Mouse (Mus musculus): Measurements from ENCODE around the gene Ube2s. TPM values are rescaled to one million over a fixed set of nuclear protein-coding genes. Genes with fewer than 3 reads are reported as not detected.

The Ube2s gene
- polyA plus RNA-seq (2017; shearing (Covaris generic)), result 295 TPM

DNA sequence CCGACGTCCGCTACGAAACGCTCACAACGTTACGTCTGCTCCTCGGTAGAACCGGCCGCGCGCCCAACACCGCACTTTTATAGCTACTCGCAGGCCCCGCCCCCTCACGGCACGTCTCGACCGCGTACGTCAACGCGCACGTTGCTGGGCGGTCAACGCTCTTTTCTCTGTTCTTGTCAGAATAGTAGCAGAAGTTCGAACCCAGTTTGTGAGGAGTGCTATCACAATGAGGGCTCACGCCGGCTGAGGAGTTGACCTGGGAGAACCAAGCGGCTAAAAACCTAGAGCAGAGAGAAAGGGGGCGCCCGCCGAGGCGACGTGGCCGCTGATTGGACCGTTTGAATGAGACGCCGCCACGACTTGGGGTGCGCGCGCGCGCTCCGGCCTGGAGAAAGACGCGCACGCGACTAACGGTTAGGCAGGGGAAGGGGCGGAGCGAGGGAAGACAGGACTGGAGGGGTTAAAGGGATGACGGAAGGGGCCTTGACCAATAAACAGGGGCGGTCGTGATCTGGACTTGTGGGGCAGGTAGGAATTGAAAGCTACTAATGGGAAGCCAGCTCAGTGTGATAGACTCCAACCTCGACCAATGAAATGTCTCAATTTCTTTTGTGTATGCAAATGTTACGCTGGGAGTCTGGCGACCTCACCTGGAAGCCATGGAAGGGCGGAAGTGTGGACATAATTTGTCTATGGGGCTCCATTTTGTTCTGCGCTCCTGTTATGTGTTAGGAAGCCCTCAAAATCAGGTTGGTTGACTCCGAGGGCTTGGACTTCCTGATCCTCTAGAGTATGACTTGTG is at the start of gene Ube2s:
Gene Ube2s (minus strand): TSS at position 288 of the 802 bp plus-strand sequence.

GRCm38 (mm10) chr7:4844245-4844916 is 32.0 kb upstream of the Ube2s start, which contains the start of gene Shisa7:
Gene Shisa7 (minus strand): TSS chr7:4844696.

DNA sequence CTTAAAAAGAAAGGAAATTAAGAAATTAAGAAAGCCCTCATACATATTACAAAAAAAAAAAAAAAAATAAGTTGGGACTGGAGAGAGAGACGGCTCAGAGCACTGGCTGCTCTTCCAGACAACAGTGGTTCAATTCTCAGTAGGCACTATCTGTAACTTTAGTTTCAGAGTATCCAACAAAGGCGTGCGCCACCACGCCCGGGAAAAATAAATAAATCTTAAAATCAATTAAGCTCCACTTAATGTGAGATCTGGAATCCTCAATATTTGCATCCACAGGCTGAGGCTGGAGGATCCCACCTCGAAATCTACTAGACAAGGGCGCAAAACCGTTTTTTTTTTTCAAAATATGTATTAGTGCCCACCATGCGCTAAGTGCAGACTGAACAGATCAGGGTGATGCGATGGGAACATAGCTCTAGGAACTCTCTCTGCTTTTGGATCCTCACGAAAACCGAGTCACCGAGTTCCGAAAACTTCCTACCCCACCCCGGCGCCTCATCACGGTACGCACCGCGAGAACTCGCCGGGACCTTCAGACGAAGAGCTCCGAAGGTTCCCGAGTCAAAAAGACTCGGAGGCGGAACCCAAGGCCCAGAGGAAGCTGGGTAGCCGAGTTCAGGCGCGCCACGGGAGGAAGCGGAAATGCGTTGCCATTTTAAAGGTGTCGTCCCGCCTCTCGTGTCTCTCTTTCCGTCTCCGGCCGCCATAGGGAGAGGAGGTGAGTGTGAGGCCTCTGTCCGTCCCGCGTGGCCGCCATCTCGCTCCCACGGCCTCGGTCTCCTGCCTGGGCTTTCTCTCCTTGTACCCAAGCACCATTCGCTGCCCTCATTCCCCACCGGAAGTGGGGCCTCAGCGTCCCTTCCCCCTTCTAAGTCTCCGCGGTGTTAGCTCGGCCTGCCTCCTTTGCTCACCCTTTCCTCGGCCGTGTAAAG is 19.8 kb downstream of the Ube2s start, which contains the start of gene Rpl28:
Gene Rpl28 (plus strand): TSS at position 597 of the 935 bp plus-strand sequence.

DNA sequence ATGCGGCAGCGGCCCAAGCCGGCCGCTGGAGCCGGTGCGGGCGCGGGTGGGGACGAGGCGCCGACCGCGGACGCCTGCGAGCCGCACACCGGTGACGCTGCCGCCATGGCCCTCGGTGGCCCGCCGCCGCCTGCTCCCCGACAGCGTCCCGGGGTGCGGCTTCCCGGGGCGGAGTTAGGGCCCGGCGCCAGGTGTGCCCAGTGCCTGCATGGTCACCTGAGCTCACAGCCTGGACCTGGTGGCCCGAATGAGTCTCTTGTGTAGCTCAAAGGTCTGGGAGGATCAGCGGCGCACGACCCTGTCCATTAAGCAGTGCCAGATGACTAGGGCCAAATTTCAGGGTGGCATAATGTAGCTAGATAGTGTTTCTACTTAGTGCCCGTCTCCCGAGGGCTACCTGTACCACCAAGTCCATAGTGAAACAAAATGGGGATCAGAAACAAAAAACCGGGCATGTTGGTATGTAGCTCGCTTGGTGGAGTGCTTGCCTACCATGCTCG is 22.9 kb downstream of the Ube2s start, which contains the start of gene Tmem238:
Gene Tmem238 (minus strand): TSS at position 221 of the 500 bp plus-strand sequence.

DNA sequence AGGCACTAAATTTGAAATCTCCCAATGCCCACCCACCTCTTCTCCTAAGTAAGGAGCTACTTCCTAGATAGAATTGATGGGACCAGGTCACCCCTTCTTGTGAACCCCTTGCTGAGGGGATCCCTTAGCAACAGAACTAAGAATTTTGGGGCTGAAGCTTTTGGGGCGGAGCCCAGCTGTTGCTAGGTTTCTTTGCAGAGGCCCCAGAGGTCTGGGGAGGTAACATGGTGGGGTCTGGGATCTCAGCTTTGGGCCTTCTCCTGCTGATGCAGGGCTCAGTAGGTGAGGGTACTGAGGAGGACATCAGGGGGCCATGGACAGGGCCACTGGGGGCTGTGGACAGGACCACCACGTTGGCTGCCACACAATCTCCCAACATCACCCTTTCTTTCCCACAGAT is 29.6 kb downstream of the Ube2s start, which contains the start of the genes Il11 and Tmem190:
Gene Il11 (minus strand): TSS at position 101 of the 400 bp plus-strand sequence.
Gene Tmem190 (plus strand): TSS at position 179 of the 400 bp plus-strand sequence.

DNA sequence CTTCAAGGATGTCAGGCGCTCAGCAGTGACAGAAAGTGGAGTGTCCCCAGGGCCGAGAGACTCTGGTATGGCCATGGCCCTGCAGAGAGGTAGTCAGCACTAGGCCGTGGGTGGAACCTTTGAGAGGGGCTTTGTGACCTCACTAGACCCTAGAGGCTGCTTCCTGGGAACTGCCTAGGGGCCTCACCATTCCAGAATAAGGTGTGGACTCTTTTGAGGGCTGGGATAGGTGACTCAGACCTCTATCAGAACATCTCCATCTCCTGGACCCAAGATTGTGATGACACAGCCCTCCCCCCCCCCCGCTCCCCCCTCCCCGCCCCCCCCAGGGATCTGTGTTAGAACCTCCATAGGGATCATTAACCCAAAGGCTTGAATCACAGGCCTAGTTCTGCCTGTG is 41.2 kb downstream of the Ube2s start, which contains the start of gene Fam71e2:
Gene Fam71e2 (minus strand): TSS at position 101 of the 400 bp plus-strand sequence.

GRCm38 (mm10) chr7:4752821-4753570 is 59.4 kb downstream of the Ube2s start, which contains the start of gene Cox6b2:
Gene Cox6b2 (minus strand): TSS chr7:4753094.

Other genes starting within 250 kb of the Ube2s start
- gene Ptprh, start 208.5 kb downstream of the Ube2s start, polyA plus RNA-seq (2017; shearing (Covaris generic)), result not detected
- 12.0 TPM for gene Tmem86b, start 181.2 kb downstream of the Ube2s start, polyA plus RNA-seq (2017; shearing (Covaris generic))
- 235 TPM for gene Ppp6r1, start 153.6 kb downstream of the Ube2s start, polyA plus RNA-seq (2017; shearing (Covaris generic))
- gene Hspbp1, start 127.5 kb downstream of the Ube2s start, polyA plus RNA-seq (2017; shearing (Covaris generic)), result 60.7 TPM
- gene Brsk1, start 122.0 kb downstream of the Ube2s start, polyA plus RNA-seq (2017; shearing (Covaris generic)), result not detected
- gene Tmem150b, start 87.3 kb downstream of the Ube2s start, polyA plus RNA-seq (2017; shearing (Covaris generic)), result not detected
- 33.0 TPM for gene Kmt5c, start 72.5 kb downstream of the Ube2s start, polyA plus RNA-seq (2017; shearing (Covaris generic))
- 1.7 TPM for gene Cox6b2, start 59.5 kb downstream of the Ube2s start, polyA plus RNA-seq (2017; shearing (Covaris generic))
- not detected for gene Fam71e2, start 41.3 kb downstream of the Ube2s start, polyA plus RNA-seq (2017; shearing (Covaris generic))
- gene Il11, start 29.7 kb downstream of the Ube2s start, polyA plus RNA-seq (2017; shearing (Covaris generic)), result not detected
- not detected for gene Tmem190, start 29.7 kb downstream of the Ube2s start, polyA plus RNA-seq (2017; shearing (Covaris generic))
- 7.3 TPM for gene Tmem238, start 22.9 kb downstream of the Ube2s start, polyA plus RNA-seq (2017; shearing (Covaris generic))
- gene Rpl28, start 19.7 kb downstream of the Ube2s start, polyA plus RNA-seq (2017; shearing (Covaris generic)), result 251 TPM
- 0.91 TPM for gene Shisa7, start 32.1 kb upstream of the Ube2s start, polyA plus RNA-seq (2017; shearing (Covaris generic))
- gene Isoc2b, start 57.7 kb upstream of the Ube2s start, polyA plus RNA-seq (2017; shearing (Covaris generic)), result 8.8 TPM
- 0.60 TPM for gene Isoc2a, start 64.6 kb upstream of the Ube2s start, polyA plus RNA-seq (2017; shearing (Covaris generic))
- not detected for gene Gm36210, start 93.9 kb upstream of the Ube2s start, polyA plus RNA-seq (2017; shearing (Covaris generic))
- 3.0 TPM for gene Zfp628, start 102.6 kb upstream of the Ube2s start, polyA plus RNA-seq (2017; shearing (Covaris generic))
- not detected for gene Nat14, start 109.4 kb upstream of the Ube2s start, polyA plus RNA-seq (2017; shearing (Covaris generic))
- not detected for gene Ssc5d, start 113.2 kb upstream of the Ube2s start, polyA plus RNA-seq (2017; shearing (Covaris generic))
- 1.0 TPM for gene Sbk2, start 151.8 kb upstream of the Ube2s start, polyA plus RNA-seq (2017; shearing (Covaris generic))
- not detected for gene Sbk3, start 158.6 kb upstream of the Ube2s start, polyA plus RNA-seq (2017; shearing (Covaris generic))
- 13.8 TPM for gene Zfp579, start 183.6 kb upstream of the Ube2s start, polyA plus RNA-seq (2017; shearing (Covaris generic))
- gene Zfp524, start 201.8 kb upstream of the Ube2s start, polyA plus RNA-seq (2017; shearing (Covaris generic)), result 15.8 TPM
- gene Fiz1, start 202.1 kb upstream of the Ube2s start, polyA plus RNA-seq (2017; shearing (Covaris generic)), result 47.5 TPM
- 7.6 TPM for gene Gm44973, start 202.9 kb upstream of the Ube2s start, polyA plus RNA-seq (2017; shearing (Covaris generic))
- gene Zfp865, start 207.8 kb upstream of the Ube2s start, polyA plus RNA-seq (2017; shearing (Covaris generic)), result 6.1 TPM
- not detected for gene Ccdc106, start 208.0 kb upstream of the Ube2s start, polyA plus RNA-seq (2017; shearing (Covaris generic))
- gene 4632433K11Rik, start 221.5 kb upstream of the Ube2s start, polyA plus RNA-seq (2017; shearing (Covaris generic)), result not detected
- 2.4 TPM for gene Zfp784, start 225.9 kb upstream of the Ube2s start, polyA plus RNA-seq (2017; shearing (Covaris generic))
- 2.9 TPM for gene Zfp580, start 238.9 kb upstream of the Ube2s start, polyA plus RNA-seq (2017; shearing (Covaris generic))
- 108 TPM for gene U2af2, start 249.6 kb upstream of the Ube2s start, polyA plus RNA-seq (2017; shearing (Covaris generic))

Data from effector memory CD4-positive, alpha-beta T cell, adult 5 months (primary cell).